Comparison of ENCODE assay signal across 25 mouse cellular contexts in the genomic region with DNA sequence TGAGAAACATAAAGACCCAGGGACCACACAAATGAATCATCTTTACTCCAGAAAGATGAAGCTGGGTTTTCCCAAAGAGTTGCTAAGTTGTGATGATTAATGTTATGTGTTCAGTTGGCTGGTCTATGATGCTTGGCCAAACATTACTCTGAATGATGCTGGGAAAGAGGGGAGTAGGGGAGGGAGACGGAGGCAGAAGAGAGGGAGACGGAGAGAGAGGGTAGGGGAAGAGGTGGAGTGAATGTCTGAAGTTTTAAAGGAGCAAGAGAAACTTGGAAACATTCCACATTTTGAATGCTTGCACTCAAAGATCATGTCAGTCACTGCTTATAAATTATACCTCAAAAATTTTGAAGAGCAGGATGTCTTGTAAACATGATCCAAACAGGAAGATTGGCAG. TPM values are rescaled to one million over a fixed set of nuclear protein-coding genes. Genes with fewer than 3 reads are reported as not detected.
"Had no signal": no experiment of that assay in that cellular context is flagged by ENCODE, and none has a peak within 500 bp of the region (broad histone marks: within the 10 kb centered on the region; RNA-seq: fewer than 3 reads in every experiment).

No protein-coding gene starts in this region.

- H3K36me3 ChIP-seq: heart, embryonic 10.5 days; heart, embryonic 12.5 days; hindbrain, embryonic 13.5 days; hindbrain, embryonic 15.5 days; intestine, embryonic 15.5 days; limb, embryonic 13.5 days; limb, embryonic 15.5 days; liver, embryonic 12.5 days had no signal

- H3K27me3 ChIP-seq: heart, embryonic 12.5 days; hindbrain, embryonic 13.5 days; hindbrain, embryonic 15.5 days; intestine, embryonic 15.5 days; limb, embryonic 15.5 days; liver, embryonic 12.5 days had no signal

- H3K9me3 ChIP-seq: heart, embryonic 10.5 days; heart, embryonic 12.5 days; hindbrain, embryonic 13.5 days; hindbrain, embryonic 15.5 days; intestine, embryonic 15.5 days; limb, embryonic 13.5 days; limb, embryonic 15.5 days; liver, embryonic 12.5 days had no signal

- ATAC-seq: hindbrain, postnatal 0 days; intestine, embryonic 15.5 days; intestine, postnatal 0 days; liver, embryonic 12.5 days had no signal

- H3K4me1 ChIP-seq: heart, embryonic 10.5 days; heart, embryonic 12.5 days; hindbrain, embryonic 13.5 days; hindbrain, embryonic 15.5 days; intestine, embryonic 15.5 days; limb, embryonic 13.5 days; limb, embryonic 15.5 days; liver, embryonic 12.5 days had no signal

- H3K4me3 ChIP-seq: heart, embryonic 10.5 days; heart, embryonic 12.5 days; hindbrain, embryonic 13.5 days; hindbrain, embryonic 15.5 days; intestine, embryonic 15.5 days; layer of hippocampus, adult 2 months; limb, embryonic 13.5 days; limb, embryonic 15.5 days; liver, embryonic 12.5 days had no signal

- H3K4me2 ChIP-seq: heart, embryonic 12.5 days; hindbrain, embryonic 13.5 days; hindbrain, embryonic 15.5 days; intestine, embryonic 15.5 days; limb, embryonic 13.5 days; limb, embryonic 15.5 days; liver, embryonic 12.5 days had no signal

- DNase-seq: gastrocnemius, postnatal 14 days; gastrocnemius, postnatal 36 days; heart, adult 11 months; heart, postnatal 36 days; kidney, adult 18-20 months; kidney, adult 8-10 months; kidney, postnatal 10 days; kidney, postnatal 25 days; kidney, postnatal 4 days; layer of hippocampus, adult 9-11 months; layer of hippocampus, postnatal 36 days; left cerebral cortex, postnatal 4 days had no signal

- H3K27ac ChIP-seq: heart, embryonic 10.5 days; hindbrain, embryonic 13.5 days; hindbrain, embryonic 15.5 days; hindbrain, postnatal 0 days; intestine, embryonic 15.5 days; layer of hippocampus, adult 2 months; limb, embryonic 13.5 days; limb, embryonic 15.5 days; liver, embryonic 12.5 days had no signal

- H3K9ac ChIP-seq: heart, embryonic 12.5 days; hindbrain, embryonic 13.5 days; hindbrain, embryonic 15.5 days; intestine, embryonic 15.5 days; limb, embryonic 13.5 days; limb, embryonic 15.5 days; liver, embryonic 12.5 days had no signal

RNA-seq across cellular contexts. Expression of a gene that starts 16.7 kb away (rescaled TPM):
- total RNA-seq: hematopoietic stem cell, adult 5-6 weeks had no signal
- polyA plus RNA-seq: limb, embryonic 11.5 days had no signal
